Mouse (Mus musculus): Measurements from ENCODE around the gene Nr1d1.

DNA sequence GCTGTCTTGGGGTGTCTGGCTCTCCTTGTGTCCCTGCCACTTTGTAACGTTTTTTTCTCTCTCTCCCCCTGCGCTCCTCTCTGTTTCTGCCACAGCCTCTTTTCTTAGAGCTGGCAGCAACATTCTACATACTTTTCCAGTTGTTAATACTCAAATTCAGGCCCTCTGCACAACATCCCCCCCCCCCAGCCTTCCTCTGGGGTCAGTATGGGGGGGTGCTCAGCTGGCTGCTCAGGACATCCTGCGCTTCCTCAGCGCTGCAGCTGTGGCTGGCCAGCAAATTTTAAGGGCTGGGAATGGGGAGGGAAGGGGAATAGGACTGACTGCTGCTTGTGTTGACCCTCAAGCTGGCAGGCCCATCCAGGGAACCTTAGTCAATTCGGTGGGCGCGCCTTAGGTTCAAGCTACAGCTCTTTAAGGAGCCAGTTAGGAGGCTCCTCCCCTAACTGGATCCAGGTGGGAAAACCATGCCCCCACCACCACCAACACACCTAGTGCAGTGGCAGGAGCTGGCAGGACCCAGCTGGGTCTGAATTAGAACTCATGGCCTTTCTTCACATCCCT, 30.6 kb downstream of the Nr1d1 start:
- TF ChIP-seq CTCF (IDR thresholded peaks at IDR 0.05; ENCODE audit: borderline replicate concordance, extremely low read depth, insufficient read depth, insufficient read length) (no peak), POLR2A (IDR thresholded peaks at IDR 0.05; ENCODE audit: borderline replicate concordance, extremely low read depth, insufficient read depth, insufficient read length, poor library complexity, severe bottlenecking) (no peak)
